Mouse (Mus musculus) neural tube, embryonic 13.5 days (tissue): ENCODE data around the gene Zcchc17. TPM values are rescaled to one million over a fixed set of nuclear protein-coding genes. Genes with fewer than 3 reads are reported as not detected.

Experiments
- ATAC-seq: fragments of 200-750 bp; cut with Nextera tagmentation; 2 replicates; pipeline ENCODE4 v1.8.0; 2017; ENCODE audit warnings: low read depth, mild to moderate bottlenecking, moderate TSS enrichment, moderate library complexity
- H3K27ac ChIP-seq: fragments of 300-500 bp; sonication (generic); replicated peaks from 2 replicates; pipeline ENCODE4 v1.5.1; 2015; ENCODE audit warnings: moderate library complexity, mild to moderate bottlenecking, inconsistent platforms
- H3K27me3 ChIP-seq: fragments of 300-500 bp; sonication (generic); 2 replicates; pipeline ENCODE4 v1.6.1; 2015; ENCODE audit warnings: mild to moderate bottlenecking, inconsistent platforms
- H3K36me3 ChIP-seq: fragments of 300-500 bp; sonication (generic); 2 replicates; pipeline ENCODE4 v1.6.1; 2015; ENCODE audit warnings: mild to moderate bottlenecking, inconsistent platforms
- H3K4me1 ChIP-seq: fragments of 300-500 bp; sonication (generic); replicated peaks from 2 replicates; pipeline ENCODE4 v1.6.1; 2015; ENCODE audit warnings: inconsistent platforms
- H3K4me2 ChIP-seq: fragments of 300-500 bp; sonication (generic); 2 replicates; pipeline ENCODE4 v1.6.1; 2015; ENCODE audit warnings: inconsistent platforms, mild to moderate bottlenecking, moderate library complexity
- H3K4me3 ChIP-seq: fragments of 300-500 bp; sonication (generic); 2 replicates; pipeline ENCODE4 v1.5.1; 2015; ENCODE audit warnings: mild to moderate bottlenecking, inconsistent platforms
- H3K9ac ChIP-seq: fragments of 300-500 bp; sonication (generic); 2 replicates; pipeline ENCODE4 v1.6.1; 2015; ENCODE audit warnings: moderate library complexity, mild to moderate bottlenecking, inconsistent platforms
- H3K9me3 ChIP-seq: fragments of 300-500 bp; sonication (generic); 2 replicates; pipeline ENCODE4 v1.6.1; 2016; ENCODE audit warnings: inconsistent platforms
- WGBS: fragments of 180-500 bp; shearing (Covaris S2); methylation state at CpG from one replicate; pipeline ENCODE4 v1.1.7; 2015; 5-methylcytosine and 5-hydroxymethylcytosine counted together
- polyA plus RNA-seq: library from polyadenylated mRNA; unstranded; fragments of >200 nt; fragmentation: Nextera tagmentation; extraction: Ambion mirVana; gene quantifications from 2 replicates; pipeline ENCODE4 v1.2.1, GENCODE M21; 2015

Zcchc17 gene
- polyA plus RNA-seq, 1 experiment from 2014 or later, result 94.1 TPM

DNA sequence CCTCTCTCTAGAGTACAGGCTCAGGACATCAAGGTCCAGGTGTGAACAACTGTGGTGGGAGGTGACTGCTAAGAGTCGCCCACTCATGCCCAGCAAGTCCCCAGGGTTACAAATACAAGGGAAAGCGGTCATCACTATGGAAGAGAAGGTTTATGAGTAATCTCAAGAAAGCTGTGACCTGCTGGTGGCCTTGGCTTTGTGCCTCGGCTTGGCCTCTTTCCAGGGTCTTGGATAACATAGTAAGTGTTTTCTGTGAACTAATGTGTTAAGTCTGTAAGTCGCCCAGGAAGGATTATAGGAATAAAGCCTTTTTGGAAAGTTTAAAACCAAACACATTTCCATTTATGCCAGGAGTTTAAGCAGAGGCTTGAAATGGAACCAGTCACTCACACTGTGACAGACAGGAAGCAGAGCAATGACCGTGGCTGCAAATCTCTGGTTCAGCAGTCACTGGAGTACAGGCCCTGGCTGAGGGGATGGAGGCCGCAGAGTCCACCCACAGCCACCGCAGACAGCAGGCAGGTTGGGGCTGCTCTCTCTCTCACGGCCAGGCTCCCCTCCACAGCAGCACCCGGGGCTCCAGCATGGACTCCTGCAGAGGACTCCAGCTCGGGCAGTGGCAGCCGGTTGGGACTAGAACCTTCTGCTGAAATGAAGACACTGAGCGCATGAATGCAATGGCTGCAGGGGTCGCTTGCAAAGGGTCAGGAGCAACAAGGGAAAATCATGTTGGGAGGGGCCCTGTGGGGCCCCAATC lies 43.8 kb downstream of the Zcchc17 start:
- no peaks in the 10 kb centered on the region for H3K9me3 ChIP-seq
- H3K4me2 ChIP-seq, result no peak overlapping the region
- no peak overlapping the region for H3K9ac ChIP-seq
- ATAC-seq, result no peak
- no peak overlapping the region for H3K27ac ChIP-seq
- H3K4me3 ChIP-seq, result no peak overlapping the region
- 78% methylated on average over 13 of the region's 13 CpGs for WGBS
- peaks cover 6% of the 10 kb centered on the region for H3K27me3 ChIP-seq
- H3K36me3 ChIP-seq, result peaks cover 74% of the 10 kb centered on the region
- H3K4me1 ChIP-seq, result no peaks in the 10 kb centered on the region

DNA sequence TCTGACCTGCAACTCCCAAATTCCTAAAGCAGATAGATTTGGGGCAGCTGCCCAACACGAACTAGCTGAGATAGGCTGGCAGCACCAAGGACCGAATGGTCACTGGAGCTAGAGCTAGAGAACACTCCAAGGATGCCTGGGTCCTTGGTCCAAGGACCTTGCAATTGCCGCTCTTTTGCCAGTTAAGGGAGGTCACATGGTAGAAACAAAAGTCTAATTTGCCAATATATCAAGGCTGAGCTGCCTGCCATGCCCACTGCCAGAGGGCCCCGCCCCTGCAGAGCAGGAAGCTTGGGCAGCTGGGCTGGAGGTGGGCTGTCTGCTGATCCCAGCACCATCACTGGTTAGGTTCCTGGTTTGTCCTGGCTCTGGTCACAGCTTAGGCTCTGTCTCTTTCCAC lies 46.2 kb downstream of the Zcchc17 start:
- no peak for ATAC-seq

DNA sequence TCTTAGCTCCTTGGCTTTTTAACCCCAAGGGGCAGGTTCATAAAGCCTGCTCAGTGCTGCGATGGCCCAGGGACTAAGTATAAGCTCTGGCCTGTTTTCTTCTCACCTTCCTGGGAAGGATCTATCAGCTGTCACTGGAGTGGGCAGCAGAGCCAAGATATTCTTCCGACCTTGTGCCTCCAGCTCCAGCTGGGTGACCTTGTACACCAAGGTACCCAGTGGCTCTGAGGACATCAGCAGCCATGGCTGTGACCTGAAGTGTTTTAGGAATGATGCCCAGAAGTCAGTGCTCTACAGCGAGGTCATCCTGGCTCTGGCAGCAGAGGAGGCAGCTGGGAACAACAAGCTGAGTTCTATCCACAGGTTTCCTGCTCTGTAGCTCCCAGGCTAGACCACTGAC lies 47.2 kb downstream of the Zcchc17 start:
- Histone ChIP-seq H3K4me2 (no peak overlapping the region), H3K4me1 (peaks cover 24% of the 10 kb centered on the region), H3K27ac (no peak overlapping the region), H3K9me3 (no peaks in the 10 kb centered on the region), H3K27me3 (peaks cover 33% of the 10 kb centered on the region), H3K4me3 (no peak overlapping the region), H3K9ac (no peak overlapping the region), H3K36me3 (peaks cover 44% of the 10 kb centered on the region)
- WGBS, result 90% methylated on average over 3 of the region's 3 CpGs
- no peak for ATAC-seq

More for the DNA sequence above, 46.2 kb downstream of the Zcchc17 start:
- peaks cover 54% of the 10 kb centered on the region for H3K36me3 ChIP-seq
- H3K4me1 ChIP-seq, result peaks cover 14% of the 10 kb centered on the region; the same call in 1 of the 2 replicates
- no peak overlapping the region for H3K27ac ChIP-seq
- no peaks in the 10 kb centered on the region for H3K9me3 ChIP-seq
- peaks cover 29% of the 10 kb centered on the region for H3K27me3 ChIP-seq
- WGBS, result 93% methylated on average over 4 of the region's 4 CpGs
- H3K9ac ChIP-seq, result no peak overlapping the region
- no peak overlapping the region for H3K4me3 ChIP-seq
- no peak overlapping the region for H3K4me2 ChIP-seq

DNA sequence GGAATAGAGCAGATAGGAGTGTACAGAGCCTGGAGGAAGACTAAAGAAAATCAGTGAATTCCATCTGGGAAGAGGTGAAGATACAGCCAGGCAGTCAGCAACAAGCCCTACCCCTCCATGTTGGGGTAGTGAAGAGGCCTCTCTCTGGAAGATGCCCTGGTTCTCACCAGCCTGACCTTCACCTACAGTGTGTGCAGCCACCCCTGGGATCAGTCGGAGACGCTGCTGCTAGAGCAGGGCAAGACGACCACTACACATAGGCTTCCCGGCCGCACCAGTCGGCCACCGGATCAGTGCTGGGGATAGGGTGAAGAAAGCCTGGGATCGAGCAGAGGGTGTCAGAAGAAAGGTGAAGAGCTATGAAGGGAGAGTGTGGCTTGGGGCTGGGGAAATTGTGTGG lies 50.5 kb downstream of the Zcchc17 start:
- Histone ChIP-seq H3K4me2 (peak overlapping the region; percentile 84), H3K9me3 (no peaks in the 10 kb centered on the region), H3K27me3 (peaks cover 54% of the 10 kb centered on the region), H3K4me1 (peaks cover 32% of the 10 kb centered on the region), H3K9ac (peak overlapping the region; percentile 78), H3K4me3 (peak overlapping the region; percentile 51), H3K36me3 (peaks cover 19% of the 10 kb centered on the region), H3K27ac (peak overlapping the region; percentile 59)
- WGBS, result 45% methylated on average over 8 of the region's 8 CpGs
- peak; percentile 13; the same call in 1 of the 2 replicates for ATAC-seq

DNA sequence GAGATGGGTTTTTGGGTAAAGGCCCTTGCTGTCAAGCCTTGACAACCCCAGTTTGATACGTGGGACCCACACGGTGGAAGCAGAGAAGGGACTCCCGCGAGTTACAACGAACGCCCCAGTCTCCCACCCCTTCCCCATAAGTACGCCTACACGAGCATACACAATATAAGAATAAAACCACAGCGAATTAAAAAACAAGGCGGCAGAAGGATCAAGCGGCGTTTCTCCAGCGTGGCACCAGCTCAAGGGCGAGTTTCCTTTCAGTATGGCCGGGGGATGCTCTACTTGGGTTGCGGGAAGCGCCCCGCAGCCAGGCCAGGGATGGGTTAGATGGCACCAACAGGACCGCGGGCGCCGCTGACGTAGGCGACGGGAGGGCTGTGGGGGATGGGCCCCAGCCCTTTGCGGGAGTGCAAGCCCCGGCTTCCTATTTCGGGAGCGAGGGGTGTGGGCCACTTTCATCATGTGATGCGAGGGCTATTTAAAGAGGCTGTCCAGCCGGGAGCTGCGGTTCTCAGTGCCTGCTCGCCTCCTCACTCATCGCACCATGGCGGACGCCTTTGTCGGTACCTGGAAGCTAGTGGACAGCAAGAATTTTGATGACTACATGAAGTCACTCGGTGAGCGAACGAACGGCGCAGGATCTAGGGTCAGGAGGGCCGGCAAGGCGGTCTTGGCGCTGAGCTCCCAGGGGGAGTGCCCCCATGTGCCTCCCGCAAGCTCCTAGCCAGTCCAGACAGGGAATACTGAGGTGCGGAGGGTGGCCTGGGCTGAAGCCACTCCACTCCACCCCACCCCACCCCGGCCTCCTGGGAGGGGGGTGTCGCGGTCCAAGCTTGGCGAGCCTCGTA lies 51.3 kb downstream of the Zcchc17 start, which contains the start of the genes Fabp3 and Gm10570:
Gene Fabp3 (plus strand): TSS at position 365 of the 851 bp plus-strand sequence.
Gene Gm10570 (minus strand): TSS at position 444 of the 851 bp plus-strand sequence.
- H3K4me1 ChIP-seq, result peaks cover 32% of the 10 kb centered on the region
- peak within 1 kb of the TSS; percentile 84 for H3K4me2 ChIP-seq
- under 1% methylated on average over 52 of the region's 52 CpGs for WGBS
- H3K9ac ChIP-seq, result peak within 1 kb of the TSS; percentile 78
- H3K36me3 ChIP-seq, result peaks cover 11% of the 10 kb centered on the region
- no peaks in the 10 kb centered on the region for H3K9me3 ChIP-seq
- H3K4me3 ChIP-seq, result peak within 1 kb of the TSS; percentile 51
- ATAC-seq, result peak; percentile 67
- peaks cover 54% of the 10 kb centered on the region for H3K27me3 ChIP-seq
- H3K27ac ChIP-seq, result peak within 1 kb of the TSS; percentile 59

DNA sequence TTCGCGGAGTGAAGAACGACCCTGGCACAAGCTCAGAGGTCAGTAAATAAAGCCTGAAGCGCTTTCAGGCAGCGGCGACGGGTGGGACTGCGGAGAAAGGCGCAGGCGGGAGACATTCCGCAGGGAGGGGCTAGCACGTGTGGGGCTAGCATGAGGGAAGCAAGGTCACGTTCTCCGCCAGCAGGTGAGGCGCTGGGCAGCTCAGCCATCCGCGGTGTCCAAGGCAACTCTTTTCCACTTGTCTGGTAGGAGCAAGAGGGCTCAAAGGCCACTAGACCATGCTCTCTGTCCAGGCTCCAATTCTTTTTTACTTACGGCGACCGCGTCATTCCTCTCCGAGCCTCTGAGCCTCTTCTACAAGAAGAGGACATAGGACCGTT lies 51.9 kb downstream of the Zcchc17 start:
- H3K27me3 ChIP-seq, result peaks cover 54% of the 10 kb centered on the region
- under 1% methylated on average over 23 of the region's 23 CpGs for WGBS
- H3K36me3 ChIP-seq, result 0 out of 2 replicates have a peak, but pooled peaks cover 6% of the 10 kb centered on the region
- no peaks in the 10 kb centered on the region for H3K9me3 ChIP-seq
- peaks cover 32% of the 10 kb centered on the region for H3K4me1 ChIP-seq
- H3K4me3 ChIP-seq, result peak overlapping the region; percentile 51
- ATAC-seq, result peak; percentile 48
- H3K27ac ChIP-seq, result 0 out of 2 replicates have a peak overlapping the region, but pooled peaks have one; percentile 59
- peak overlapping the region; percentile 78 for H3K9ac ChIP-seq
- H3K4me2 ChIP-seq, result peak overlapping the region; percentile 84

DNA sequence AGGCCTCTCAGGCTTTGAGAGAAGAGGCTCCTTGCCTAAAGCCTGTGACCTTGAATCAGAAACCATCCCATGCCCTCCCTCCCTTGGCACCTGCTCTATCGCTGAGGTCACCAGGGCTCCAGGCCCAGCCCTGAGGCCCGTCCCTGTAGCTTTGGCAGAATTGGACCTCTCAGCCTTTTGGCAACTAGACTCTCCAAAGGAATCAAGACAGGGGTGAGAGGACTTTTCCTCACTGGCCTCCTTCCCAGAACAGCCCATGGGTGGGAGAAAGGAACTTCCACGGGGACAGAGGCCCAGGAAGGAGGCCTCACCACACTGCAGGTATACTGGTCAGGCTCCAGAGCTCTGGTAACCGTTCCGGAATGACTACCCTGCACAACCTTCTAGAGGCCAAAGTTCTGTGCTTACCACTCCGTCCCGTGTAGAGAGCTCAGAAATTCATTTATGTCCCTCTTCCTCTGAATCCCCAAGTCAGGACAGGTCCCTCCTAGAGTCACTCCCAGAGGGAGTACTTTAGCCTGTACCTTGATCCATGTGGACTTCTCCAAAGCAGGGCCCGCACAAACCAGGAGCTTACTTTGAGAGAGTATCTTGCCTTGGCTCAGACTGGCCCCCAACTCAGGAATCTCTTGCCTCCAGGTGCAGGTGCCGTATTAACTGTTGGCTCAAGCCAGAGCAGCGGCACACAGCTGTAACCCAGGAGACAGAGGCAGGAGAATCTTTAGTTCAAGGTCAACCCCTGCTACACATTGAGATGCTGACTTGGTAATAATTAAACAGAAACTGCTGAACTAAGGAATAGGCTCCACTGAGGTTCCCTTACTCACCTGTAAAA lies 52.7 kb downstream of the Zcchc17 start:
- peak overlapping the region; percentile 51 for H3K4me3 ChIP-seq
- peaks cover 54% of the 10 kb centered on the region for H3K27me3 ChIP-seq
- 77% methylated on average over 10 of the region's 10 CpGs for WGBS
- H3K36me3 ChIP-seq, result no peaks in the 10 kb centered on the region
- peaks cover 32% of the 10 kb centered on the region for H3K4me1 ChIP-seq
- H3K27ac ChIP-seq, result no peak overlapping the region
- no peak for ATAC-seq
- H3K4me2 ChIP-seq, result peak overlapping the region; percentile 84
- no peak overlapping the region for H3K9ac ChIP-seq
- no peaks in the 10 kb centered on the region for H3K9me3 ChIP-seq

DNA sequence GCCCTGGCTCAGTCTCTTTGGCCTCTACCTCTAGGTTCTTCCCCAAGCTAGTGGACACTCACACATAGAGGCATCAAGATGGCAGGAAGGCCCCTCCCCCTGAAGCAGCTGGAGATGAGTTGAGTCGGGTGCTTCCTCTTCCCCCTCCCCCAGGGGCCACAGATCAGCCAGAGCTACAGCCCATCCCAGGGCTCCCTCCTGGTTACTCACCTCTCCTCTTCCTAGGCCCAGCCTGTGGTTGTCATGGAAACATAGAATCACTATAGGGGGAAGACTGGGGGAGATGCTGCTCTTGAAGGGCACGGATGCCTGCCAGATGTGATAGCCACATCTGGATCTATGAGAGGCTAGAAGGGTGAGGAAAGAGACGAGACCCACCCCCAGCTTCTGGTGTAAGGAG lies 55.0 kb downstream of the Zcchc17 start:
- Histone ChIP-seq H3K27ac (no peak overlapping the region), H3K36me3 (no peaks in the 10 kb centered on the region), H3K9ac (no peak overlapping the region), H3K9me3 (no peaks in the 10 kb centered on the region), H3K4me1 (peaks cover 30% of the 10 kb centered on the region), H3K4me3 (no peak overlapping the region), H3K27me3 (peaks cover 43% of the 10 kb centered on the region), H3K4me2 (no peak overlapping the region)
- no peak for ATAC-seq
- WGBS, result 24% methylated on average over 3 of the region's 3 CpGs

DNA sequence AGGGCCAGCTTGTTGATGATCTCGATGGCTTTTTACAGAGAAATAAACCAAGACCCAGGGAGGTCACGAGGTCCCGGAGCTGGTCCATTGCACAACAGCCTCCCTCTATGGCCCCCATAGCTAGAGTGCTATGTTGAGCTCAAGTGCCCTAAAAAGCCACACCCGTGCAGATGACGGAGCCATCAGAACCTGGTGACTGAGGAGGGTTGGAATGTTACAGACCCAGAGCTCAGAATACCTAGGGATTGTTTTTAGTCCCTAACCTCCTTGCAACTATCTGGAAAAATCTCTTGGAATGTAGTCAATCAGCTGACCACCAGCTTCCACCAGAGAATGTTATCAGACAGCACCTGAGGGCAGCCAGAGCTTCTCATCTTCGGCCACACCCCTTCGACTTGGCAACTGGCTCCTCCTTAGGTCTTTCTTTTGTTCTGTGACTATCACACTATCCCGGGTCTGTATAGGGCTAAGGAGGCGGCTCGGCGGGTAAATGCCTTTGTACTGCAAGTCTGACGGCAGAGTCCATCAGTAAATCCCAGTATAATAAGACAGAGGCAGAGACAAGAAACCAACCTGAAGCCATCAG lies 57.4 kb downstream of the Zcchc17 start:
- Histone ChIP-seq H3K36me3 (no peaks in the 10 kb centered on the region), H3K4me2 (no peak overlapping the region), H3K27me3 (peaks cover 26% of the 10 kb centered on the region), H3K4me3 (no peak overlapping the region), H3K4me1 (peaks cover 6% of the 10 kb centered on the region), H3K9me3 (no peaks in the 10 kb centered on the region), H3K27ac (no peak overlapping the region), H3K9ac (no peak overlapping the region)
- WGBS, result 45% methylated on average over 12 of the region's 12 CpGs
- no peak for ATAC-seq

DNA sequence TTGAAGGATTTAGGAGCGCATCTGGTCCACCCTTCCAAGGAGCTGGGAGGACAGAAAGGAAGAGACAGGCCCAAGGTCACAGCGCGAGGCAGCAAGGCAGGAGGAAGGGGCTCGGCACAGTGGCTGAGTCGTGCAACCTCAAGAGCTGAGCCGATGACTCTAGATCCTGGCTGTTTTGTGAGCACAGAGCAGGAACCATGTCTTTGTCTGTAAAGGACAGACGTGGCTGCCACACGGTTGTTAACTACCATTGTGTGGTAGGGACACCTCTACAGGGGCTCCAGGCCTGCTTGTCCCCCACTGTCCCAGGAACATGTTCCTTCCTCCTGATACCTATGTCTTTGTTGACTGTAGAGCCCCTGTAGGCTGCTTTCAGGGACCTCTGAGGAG lies 60.1 kb downstream of the Zcchc17 start:
- no peak overlapping the region for H3K9ac ChIP-seq
- WGBS, result 62% methylated on average over 8 of the region's 8 CpGs
- no peaks in the 10 kb centered on the region for H3K9me3 ChIP-seq
- 0 out of 2 replicates have a peak, but pooled peaks cover 5% of the 10 kb centered on the region for H3K4me1 ChIP-seq
- 0 out of 2 replicates have a peak, but pooled peaks cover 6% of the 10 kb centered on the region for H3K27me3 ChIP-seq
- no peak overlapping the region for H3K4me2 ChIP-seq
- H3K36me3 ChIP-seq, result no peaks in the 10 kb centered on the region
- no peak overlapping the region for H3K4me3 ChIP-seq
- no peak overlapping the region for H3K27ac ChIP-seq
- ATAC-seq, result no peak
